Comparison of ENCODE assay signal across 10 mouse cellular contexts in the genomic region with DNA sequence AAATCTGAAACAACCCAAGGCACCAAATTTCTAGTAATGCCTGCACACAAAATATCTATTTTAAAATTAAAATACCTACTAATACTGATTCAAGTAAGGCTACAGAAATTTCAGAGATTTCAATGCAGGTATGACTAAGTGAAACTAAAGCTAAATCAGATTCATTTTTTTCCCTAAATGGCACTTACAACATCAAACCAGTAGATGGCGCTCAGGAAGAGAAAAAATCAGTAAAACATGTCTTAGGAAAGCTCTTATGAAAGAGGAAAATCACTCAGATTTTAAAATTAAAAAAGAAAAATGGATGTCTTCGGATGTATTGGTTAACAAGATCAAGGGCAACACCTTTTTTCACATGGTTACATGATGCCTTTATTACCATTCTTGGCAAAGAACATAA.
A peak's percentile ranks its signal among the peaks of the same experiment; 100 is the strongest.
DNase-seq lines count a peak whose midpoint lies in the region; ATAC-seq and TF ChIP-seq lines count a peak whose summit lies in the region.
"Had no signal": no experiment of that assay in that cellular context is flagged by ENCODE, and none has a peak within 500 bp of the region (broad histone marks: within the 10 kb centered on the region; RNA-seq: fewer than 3 reads in every experiment).

No protein-coding gene starts in this region.

- peak; percentile 18 for DNase-seq in embryo, embryonic 10 days (ENCODE audit: low spot score)
- DNase-seq in embryo, embryonic 9.5 days (ENCODE audit: extremely low spot score) = no peak
- peak; percentile 56 for DNase-seq in liver, adult 2 months (ENCODE audit: extremely low read depth, low read depth, low spot score)
- DNase-seq in liver, embryonic 11.5 days (ENCODE audit: low spot score) = no peak
- peak; percentile 22 for DNase-seq in brain, embryonic 18.5 days (ENCODE audit: low read depth, low spot score)
- DNase-seq in T-cell, adult 2 months (ENCODE audit: low spot score) = no peak
- DNase-seq in spleen, adult 12 weeks (ENCODE audit: low spot score) = no peak

- TF ChIP-seq POLR2A in liver, adult 2 months (IDR thresholded peaks at IDR 0.05; ENCODE audit: extremely low read depth, insufficient read depth, low read length) = no peak

- no peaks in the 10 kb centered on the region for H3K27me3 ChIP-seq in liver, adult 2 months (ENCODE audit: control insufficient read depth, insufficient read depth, low read length)
- no peaks in the 10 kb centered on the region for H3K27me3 ChIP-seq in liver, embryonic 11.5 days (replicated peaks; ENCODE audit: control insufficient read depth, insufficient read depth, low read length)
- H3K27me3 ChIP-seq: megakaryocyte, embryonic 14.5 days had no signal

- H3K27ac ChIP-seq in liver, adult 2 months (replicated peaks; ENCODE audit: insufficient read depth, low read depth, low read length) = no peak overlapping the region
- H3K27ac ChIP-seq in liver, embryonic 11.5 days (ENCODE audit: low read depth, low read length) = no peak overlapping the region

- H3K9me3 ChIP-seq in liver, embryonic 11.5 days (ENCODE audit: control insufficient read depth, low read length) = no peaks in the 10 kb centered on the region
- H3K9me3 ChIP-seq: G1E; megakaryocyte, embryonic 14.5 days had no signal

- no peaks in the 10 kb centered on the region; the same call in 1 of the 2 replicates for H3K4me1 ChIP-seq in liver, adult 2 months (ENCODE audit: control insufficient read depth, insufficient read depth, low read length)
- H3K4me1 ChIP-seq in liver, embryonic 11.5 days (replicated peaks; ENCODE audit: control insufficient read depth, insufficient read depth, low read length) = no peaks in the 10 kb centered on the region
- H3K4me1 ChIP-seq: megakaryocyte, embryonic 14.5 days had no signal

- no peak for ATAC-seq in liver, embryonic 11.5 days (replicated peaks; ENCODE audit: low FRiP score)
- ATAC-seq in megakaryocyte-erythroid progenitor cell, adult 5-6 weeks (replicated peaks; ENCODE audit: low FRiP score, low TSS enrichment, poor library complexity, severe bottlenecking) = peak; percentile 59; the same call in 1 of the 2 replicates

- H3K36me3 ChIP-seq in liver, adult 2 months (ENCODE audit: control insufficient read depth, insufficient read depth, low read length) = no peaks in the 10 kb centered on the region
- no peaks in the 10 kb centered on the region for H3K36me3 ChIP-seq in liver, embryonic 11.5 days (ENCODE audit: control insufficient read depth, insufficient read depth, low read length)
- H3K36me3 ChIP-seq: G1E had no signal

- no peak overlapping the region for H3K4me2 ChIP-seq in liver, embryonic 11.5 days

- 2% methylated on average over 2 of the region's 2 CpGs for WGBS in liver, adult 2 months
- 4% methylated on average over 2 of the region's 2 CpGs for WGBS in liver, embryonic 11.5 days

- no peak overlapping the region for H3K9ac ChIP-seq in liver, adult 2 months (ENCODE audit: low read depth, low read length)
- H3K9ac ChIP-seq in liver, embryonic 11.5 days (ENCODE audit: low read depth, low read length) = no peak overlapping the region

- no peak overlapping the region for H3K4me3 ChIP-seq in liver, adult 2 months (ENCODE audit: insufficient read depth, low read depth, low read length)
- H3K4me3 ChIP-seq in liver, embryonic 11.5 days (ENCODE audit: low read depth, low read length) = no peak overlapping the region
- H3K4me3 ChIP-seq: megakaryocyte, embryonic 14.5 days had no signal

- TF ChIP-seq CTCF in liver, adult 2 months (IDR thresholded peaks at IDR 0.05; ENCODE audit: low read depth, low read length) = peak; percentile 52

- no peaks in the 10 kb centered on the region for H3K79me2 ChIP-seq in liver, adult 2 months (ENCODE audit: control insufficient read depth, insufficient read depth, low read length)

Comparison
In these comparisons a context has a peak if more than half of its experiments do, and no peak if none do; other contexts are left out.
1. DNase-seq: peak in embryo, embryonic 10 days (single experiment), liver, adult 2 months (single experiment) and brain, embryonic 18.5 days (single experiment); none in embryo, embryonic 9.5 days (single experiment), liver, embryonic 11.5 days (single experiment), T-cell, adult 2 months (single experiment) and spleen, adult 12 weeks (single experiment).